Mouse (Mus musculus): ENCODE results near the gene S1pr1.

S1pr1 gene

DNA sequence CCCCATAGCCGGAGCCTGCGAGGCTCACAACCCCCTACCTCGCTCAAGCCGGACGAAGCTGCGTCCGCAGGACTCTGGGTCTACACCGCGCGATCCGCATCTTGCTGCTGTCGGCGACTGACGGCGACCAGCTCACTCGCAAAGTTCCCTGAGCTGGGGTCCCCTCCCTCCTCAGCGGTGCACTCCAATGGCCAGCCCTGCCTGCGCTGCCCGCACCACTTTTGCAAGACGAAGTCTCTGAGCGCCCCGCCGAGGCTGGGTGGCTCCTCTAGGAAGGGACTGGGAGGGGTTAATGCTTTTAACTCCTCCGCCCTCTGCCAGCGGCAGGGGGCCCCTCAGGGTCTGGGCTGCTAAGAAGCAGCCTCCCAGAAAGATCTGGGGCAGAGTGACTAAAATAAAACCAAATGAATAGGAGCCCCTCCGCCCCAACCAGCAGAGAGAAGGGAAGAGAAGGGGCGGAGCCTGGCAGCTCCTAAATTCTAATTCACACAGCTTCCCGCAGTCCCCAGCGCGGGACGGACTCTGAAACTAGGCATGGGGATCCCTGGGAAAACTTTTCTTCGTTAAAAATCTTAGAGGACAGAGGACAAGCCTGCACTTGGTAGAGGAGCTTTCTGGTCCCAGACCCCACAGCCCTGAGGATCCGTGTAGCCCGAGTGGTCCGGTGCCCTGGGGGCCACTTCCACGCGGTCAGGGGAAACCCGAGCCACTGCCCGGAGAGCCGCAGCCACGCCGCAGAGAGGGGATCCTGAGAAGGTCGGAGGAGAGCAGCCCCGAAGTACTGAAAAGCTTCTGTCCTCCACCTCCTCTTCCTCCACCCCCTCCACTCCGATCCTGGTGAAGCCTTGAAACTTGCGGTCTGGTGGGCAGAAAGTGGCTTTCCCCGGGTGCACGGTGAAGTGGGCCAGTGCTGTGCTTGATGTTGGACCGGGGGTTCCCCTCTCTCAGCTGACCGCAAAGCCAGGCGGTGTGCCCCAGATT is at the start of gene S1pr1:
S1pr1 (minus strand) TSS at position 402 of the 981 bp plus-strand sequence.
- DNase-seq (ENCODE audit: low read depth, low spot score), result peak; percentile 33

GRCm38 (mm10) chr3:115763292-115763691 is 48.4 kb upstream of the S1pr1 start:
- peak; percentile 19 for DNase-seq (ENCODE audit: low read depth, low spot score)

DNA sequence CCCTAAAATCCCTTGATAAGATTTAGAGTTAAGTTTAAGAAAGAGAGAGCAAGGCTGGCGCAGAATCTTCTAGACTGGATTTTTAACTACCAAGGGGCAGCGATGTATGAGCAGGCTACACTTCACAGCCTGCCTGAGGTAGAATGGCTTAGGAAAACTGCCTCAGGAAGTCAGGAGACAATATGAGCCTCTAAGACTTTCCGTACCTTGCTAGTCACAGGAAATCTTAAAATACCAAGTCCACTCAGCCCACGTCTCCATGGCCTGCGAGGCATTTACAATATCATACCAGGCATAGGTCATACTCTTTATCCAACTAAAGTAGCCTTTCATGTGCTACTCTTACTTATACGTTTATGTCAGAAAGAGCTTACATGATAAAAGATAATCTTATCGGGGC is 48.0 kb upstream of the S1pr1 start:
- no peak for DNase-seq (ENCODE audit: low read depth, low spot score)

DNA sequence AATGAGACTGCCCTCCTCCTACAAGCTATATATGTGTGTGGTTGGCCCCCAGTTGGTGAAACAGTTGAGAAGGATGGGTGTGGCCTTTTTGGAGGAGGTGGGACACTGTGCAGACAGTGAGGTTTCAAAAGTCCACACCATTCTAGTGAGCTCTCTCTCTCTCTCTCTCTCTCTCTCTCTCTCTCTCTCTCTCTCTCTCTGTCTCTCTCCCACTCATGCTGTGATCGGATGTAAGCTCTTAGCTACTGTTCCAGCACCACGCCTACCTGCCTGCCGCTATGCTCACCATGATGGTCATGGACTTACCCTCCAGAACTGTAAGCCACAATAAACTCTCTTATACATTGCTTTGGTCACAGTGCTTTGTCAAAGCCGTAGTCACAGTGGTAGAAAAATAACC is 44.8 kb upstream of the S1pr1 start:
- DNase-seq (ENCODE audit: low read depth, low spot score), result no peak

GRCm38 (mm10) chr3:115758455-115758912 is 43.6 kb upstream of the S1pr1 start:
- no peak for DNase-seq (ENCODE audit: low read depth, low spot score)

- DNase-seq (ENCODE audit: low read depth, low spot score), result no peak
Measured at GRCm38 (mm10) chr3:115754466-115754865, 39.6 kb upstream of the S1pr1 start.

DNA sequence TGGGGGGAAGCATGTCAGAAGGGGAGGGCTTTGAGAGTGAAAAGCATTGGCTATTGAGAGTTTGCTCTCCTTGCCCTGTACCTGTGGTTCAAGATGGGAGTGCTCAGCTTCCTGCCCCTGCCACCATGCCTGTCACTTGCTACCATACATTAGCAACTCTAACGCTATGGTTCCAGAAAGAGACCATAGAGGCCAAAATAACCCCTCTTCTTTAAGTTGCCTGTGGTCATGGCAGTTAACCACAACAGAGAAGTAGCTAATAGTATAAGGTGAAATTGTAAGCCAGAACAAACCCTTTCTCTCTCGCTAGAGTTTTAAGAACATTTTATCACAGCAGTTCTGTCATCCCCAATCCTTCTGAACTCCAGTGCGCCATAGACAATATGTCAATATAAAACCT is 35.5 kb upstream of the S1pr1 start:
- no peak for DNase-seq (ENCODE audit: low read depth, low spot score)

DNA sequence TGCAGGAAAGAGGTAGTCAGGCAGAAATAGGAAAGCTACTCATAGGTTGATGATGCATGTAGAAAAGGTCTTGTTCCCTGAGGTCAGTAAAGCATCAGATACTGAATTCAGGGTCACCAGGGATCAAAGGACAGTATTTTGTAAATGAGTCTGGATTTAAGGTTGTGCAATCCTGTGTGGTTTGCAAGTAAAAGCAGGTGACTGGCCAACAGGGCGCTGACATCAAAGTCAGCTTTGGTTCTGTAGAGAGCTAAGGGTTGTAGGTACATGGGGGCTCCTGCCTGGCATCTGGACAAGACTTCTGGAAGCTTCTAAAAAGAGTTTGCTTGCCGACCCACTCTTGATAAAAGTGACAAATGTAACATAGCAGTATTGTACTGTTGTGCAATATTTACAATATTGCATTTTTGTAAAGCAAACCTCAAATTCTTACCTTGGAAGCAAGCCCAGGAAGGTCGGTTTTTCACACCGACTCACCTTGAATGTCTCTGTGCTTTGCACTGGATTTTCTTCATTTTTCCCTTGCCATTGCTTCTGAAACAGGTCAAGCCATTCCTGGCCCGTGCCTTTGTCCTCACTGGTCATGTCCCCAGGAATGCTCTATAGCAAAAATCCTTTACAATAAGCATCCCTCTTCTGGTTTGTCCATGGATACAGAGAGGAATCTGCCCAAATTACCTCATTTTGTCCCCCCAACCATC is 33.6 kb upstream of the S1pr1 start:
- no peak for DNase-seq (ENCODE audit: low read depth, low spot score)

- no peak for DNase-seq (ENCODE audit: low read depth, low spot score)
Measured at GRCm38 (mm10) chr3:115746511-115746910, 31.6 kb upstream of the S1pr1 start.

DNA sequence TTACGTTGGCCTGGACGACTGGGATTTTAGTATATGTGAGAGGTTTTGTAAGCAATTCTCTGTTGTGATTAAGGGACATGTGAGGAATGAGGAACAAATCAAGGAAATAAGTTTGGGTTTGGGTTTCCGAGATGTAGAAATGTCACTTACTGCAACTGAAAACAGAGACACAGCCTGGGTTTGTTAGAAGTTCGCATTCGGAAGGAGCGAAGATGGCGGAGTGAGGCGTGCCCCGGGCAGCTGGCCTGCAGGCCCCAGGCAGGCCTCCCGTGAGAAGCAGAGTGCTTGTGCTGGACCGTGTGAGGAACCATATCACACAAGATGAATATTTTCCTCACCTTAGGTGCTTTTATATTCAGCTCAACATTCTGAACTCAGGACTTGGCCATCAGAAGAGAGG is 30.2 kb upstream of the S1pr1 start:
- no peak for DNase-seq (ENCODE audit: low read depth, low spot score)

DNA sequence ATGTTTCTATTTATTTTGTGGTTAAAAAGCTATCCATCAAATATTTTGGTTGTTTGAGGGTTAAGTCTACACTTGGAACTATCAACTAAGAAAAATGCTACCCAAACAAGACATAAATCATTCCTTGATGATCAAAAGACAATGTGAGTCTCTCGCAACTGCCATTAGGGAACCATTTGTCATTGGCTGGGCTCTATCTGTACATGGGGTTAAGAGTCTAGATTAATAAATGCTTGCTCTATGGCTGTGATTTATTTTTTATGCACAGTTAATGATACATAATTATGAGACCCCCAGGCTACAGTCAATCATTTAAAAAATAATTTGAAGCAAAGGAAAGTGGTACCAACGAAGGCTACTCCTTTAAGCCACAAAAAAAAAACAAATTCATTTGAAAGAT is 23.7 kb upstream of the S1pr1 start:
- DNase-seq (ENCODE audit: low read depth, low spot score), result no peak

- peak; percentile 26 for DNase-seq (ENCODE audit: low read depth, low spot score)
Measured at GRCm38 (mm10) chr3:115737785-115738318, 23.0 kb upstream of the S1pr1 start.

GRCm38 (mm10) chr3:115735540-115735939 is 20.7 kb upstream of the S1pr1 start:
- DNase-seq (ENCODE audit: low read depth, low spot score), result no peak

- no peak for DNase-seq (ENCODE audit: low read depth, low spot score)
Measured at GRCm38 (mm10) chr3:115734841-115735240, 20.0 kb upstream of the S1pr1 start.

DNA sequence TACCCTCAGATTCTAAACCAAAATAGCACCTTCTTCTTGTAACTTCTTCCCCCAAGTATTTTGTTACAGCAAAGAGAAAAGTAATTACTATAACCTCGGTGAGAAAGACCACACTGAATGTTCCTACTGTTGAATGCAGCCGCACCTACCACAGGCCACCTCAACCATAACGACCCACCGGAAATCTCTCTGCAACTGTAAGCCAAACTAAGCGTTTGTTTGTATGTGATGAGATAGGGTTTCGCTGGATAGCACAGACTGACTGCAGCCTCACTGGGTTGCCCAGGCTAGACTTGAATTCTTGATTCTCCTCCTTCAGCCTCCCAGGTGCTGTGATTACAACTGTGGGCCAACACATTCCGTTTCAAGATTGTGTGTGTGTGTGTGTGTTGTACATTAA is 15.5 kb upstream of the S1pr1 start:
- DNase-seq (ENCODE audit: low read depth, low spot score), result no peak

DNA sequence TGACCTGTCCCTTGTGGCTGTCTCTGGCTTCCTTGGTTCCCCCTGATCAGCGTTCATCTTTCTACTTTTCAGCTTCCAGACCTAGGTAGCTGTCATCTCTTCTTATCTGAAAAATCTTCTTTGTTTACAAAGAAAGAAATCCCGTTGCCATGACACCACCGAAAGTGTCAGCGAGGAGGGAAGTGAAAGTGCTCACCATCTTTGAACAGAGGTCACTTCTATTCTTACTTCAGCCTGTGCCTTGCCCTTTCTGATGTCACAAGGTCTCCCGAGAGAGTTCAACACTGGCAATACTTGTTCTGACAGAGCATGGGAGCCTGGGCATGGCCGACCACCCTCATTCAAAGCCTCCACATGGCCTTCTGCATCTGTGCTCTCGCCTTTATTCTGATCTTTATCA is 14.3 kb upstream of the S1pr1 start:
- no peak for DNase-seq (ENCODE audit: low read depth, low spot score)

DNA sequence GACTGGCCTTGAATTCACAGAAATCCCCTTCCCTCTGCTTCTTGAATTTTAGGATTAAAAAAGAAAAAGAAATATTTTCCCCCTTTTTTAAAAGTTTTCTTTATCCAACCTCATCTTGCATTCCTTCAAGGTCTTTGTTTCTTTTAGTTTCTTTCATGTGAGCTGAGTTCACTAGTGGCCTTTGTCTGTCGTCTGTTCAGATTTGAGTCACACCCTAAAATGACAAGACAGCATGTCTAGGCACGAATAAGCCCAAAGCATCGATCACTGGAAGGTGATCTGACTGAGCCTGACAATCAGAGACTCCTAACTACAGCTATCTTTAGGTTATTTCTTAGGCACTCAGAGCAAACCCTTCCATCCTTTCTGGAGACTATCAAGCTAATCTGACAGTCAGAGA is 13.3 kb upstream of the S1pr1 start:
- DNase-seq (ENCODE audit: low read depth, low spot score), result no peak

DNA sequence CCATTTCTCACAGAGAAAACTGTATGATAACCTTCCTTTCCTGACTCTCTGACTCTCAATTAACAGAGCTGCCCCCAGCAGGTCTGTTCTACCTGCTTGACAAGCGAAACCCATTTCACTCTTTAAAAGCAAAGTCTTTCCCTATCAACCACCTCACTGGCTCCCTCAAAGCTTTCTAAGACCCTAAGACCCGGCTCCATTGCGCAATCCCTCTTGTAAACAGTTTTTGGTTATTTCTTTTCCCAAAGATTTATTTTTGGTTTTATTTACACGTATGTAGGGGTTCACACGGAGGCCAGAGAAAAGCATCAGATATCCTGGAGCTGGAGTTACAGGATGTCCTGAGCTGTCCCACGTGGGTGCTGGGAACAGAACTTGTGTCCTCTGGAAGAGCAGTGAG is 4.0 kb upstream of the S1pr1 start:
- DNase-seq (ENCODE audit: low read depth, low spot score), result no peak

DNA sequence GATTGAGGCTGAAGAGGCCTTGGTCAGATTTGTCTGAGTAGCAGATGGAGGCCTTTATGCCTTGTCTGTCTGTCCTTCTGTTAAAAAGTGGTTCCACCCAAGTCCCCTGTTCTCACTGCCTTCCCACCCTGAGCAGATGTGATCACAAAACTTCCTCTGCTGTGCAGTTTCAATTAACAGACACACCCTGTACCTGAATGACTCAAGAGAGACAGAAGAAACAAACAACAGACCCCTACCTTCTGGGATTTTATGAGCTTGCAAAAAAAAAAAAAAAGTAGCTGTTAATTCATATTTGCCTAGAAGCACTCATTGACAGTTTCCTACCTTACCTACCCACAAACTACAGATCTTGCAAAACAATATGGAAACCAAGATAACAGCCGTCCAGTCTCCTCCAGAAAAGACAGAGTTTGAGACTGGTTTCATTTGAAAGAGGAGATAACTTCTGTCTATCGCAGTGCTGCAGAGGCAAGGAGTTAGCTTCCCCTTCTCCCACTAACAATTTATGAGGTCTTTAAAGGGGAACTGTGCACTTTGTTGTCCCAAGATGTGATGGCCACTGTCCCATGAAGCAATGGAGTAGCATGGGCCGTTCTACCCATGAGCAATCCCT is 1.1 kb upstream of the S1pr1 start:
- DNase-seq (ENCODE audit: low read depth, low spot score), result no peak

DNA sequence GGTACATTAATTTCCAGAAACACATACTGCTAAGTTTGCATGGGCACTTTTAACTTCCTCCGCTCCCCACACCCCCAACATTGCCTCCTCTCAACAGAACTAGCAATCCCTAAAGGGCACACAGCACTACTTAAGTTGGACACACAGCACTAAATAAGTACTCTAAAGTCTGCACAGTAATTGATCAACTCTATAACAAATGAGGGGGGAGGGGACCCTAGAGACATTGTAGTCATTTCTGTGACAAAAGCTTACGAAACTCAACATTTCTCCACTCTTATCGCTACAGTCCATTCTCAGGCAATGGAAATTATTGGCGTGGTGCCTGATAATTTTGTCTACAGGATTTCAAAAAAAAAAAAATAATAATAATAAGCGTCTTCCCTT is 830 bp downstream of the S1pr1 start:
- DNase-seq (ENCODE audit: low read depth, low spot score), result no peak

- DNase-seq (ENCODE audit: low read depth, low spot score), result no peak
Measured at GRCm38 (mm10) chr3:115713417-115714048, 1.3 kb downstream of the S1pr1 start.

DNA sequence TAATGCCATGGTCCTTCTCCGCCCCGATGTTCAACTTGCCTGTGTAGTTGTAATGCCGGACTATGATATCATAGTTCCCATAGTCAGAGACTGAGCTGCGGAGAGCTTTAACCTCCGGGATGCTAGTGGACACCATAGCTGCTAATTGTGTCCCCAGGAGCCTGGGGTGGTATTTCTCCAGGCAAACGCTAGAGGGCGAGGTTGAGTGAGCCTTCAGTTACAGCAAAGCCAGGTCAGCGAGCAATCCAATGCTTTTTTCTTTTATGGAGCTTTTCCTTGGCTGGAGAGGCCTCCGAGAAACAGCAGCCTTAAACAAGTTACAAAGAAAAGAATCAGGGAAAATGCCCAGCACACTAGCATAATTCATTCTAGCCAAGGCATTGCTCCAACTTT is 2.1 kb downstream of the S1pr1 start:
- DNase-seq (ENCODE audit: low read depth, low spot score), result peak; percentile 70

Measured in brain, adult 2 months (tissue).